Mouse (Mus musculus) heart, embryonic 13.5 days (tissue): Measurements from ENCODE around the gene Ppm1n. TPM values are rescaled to one million over a fixed set of nuclear protein-coding genes. Genes with fewer than 3 reads are reported as not detected.

Experiments
- ATAC-seq: fragments of 200-750 bp; cut with Nextera tagmentation; 2 replicates; pipeline ENCODE4 v1.8.0; 2017; ENCODE audit warnings: moderate TSS enrichment; ENCODE audit not compliant: insufficient number of reproducible peaks, low FRiP score, low TSS enrichment; ENCODE audit errors: extremely low read depth
- H3K27ac ChIP-seq: fragments of 300-500 bp; sonication (generic); replicated peaks from 2 replicates; pipeline ENCODE4 v1.5.1; 2015; ENCODE audit warnings: moderate library complexity, mild to moderate bottlenecking, inconsistent platforms
- H3K27me3 ChIP-seq: fragments of 300-500 bp; sonication (generic); replicated peaks from 2 replicates; pipeline ENCODE4 v1.6.1; 2015; ENCODE audit warnings: mild to moderate bottlenecking, inconsistent platforms
- H3K36me3 ChIP-seq: fragments of 300-500 bp; sonication (generic); 2 replicates; pipeline ENCODE4 v1.6.1; 2015; ENCODE audit warnings: mild to moderate bottlenecking, inconsistent platforms
- H3K4me1 ChIP-seq: fragments of 300-500 bp; sonication (generic); 2 replicates; pipeline ENCODE4 v1.6.1; 2015; ENCODE audit warnings: inconsistent platforms
- H3K4me2 ChIP-seq: fragments of 300-500 bp; sonication (generic); 2 replicates; pipeline ENCODE4 v1.6.1; 2015; ENCODE audit warnings: inconsistent platforms, mild to moderate bottlenecking, moderate library complexity
- H3K4me3 ChIP-seq: fragments of 300-500 bp; sonication (generic); 2 replicates; pipeline ENCODE4 v1.5.1; 2015; ENCODE audit warnings: moderate library complexity, mild to moderate bottlenecking, inconsistent platforms
- H3K9ac ChIP-seq: fragments of 300-500 bp; sonication (generic); 2 replicates; pipeline ENCODE4 v1.6.1; 2015; ENCODE audit warnings: inconsistent platforms, mild to moderate bottlenecking, moderate library complexity
- H3K9me3 ChIP-seq: fragments of 300-500 bp; sonication (generic); 2 replicates; pipeline ENCODE4 v1.6.1; 2016; ENCODE audit warnings: inconsistent platforms
- WGBS: fragments of 180-500 bp; shearing (Covaris S2); methylation state at CpG from one replicate; pipeline ENCODE4 v1.1.7; 2015; ENCODE audit warnings: mixed read lengths; 5-methylcytosine and 5-hydroxymethylcytosine counted together
- polyA plus RNA-seq: library from polyadenylated mRNA; unstranded; fragments of >200 nt; fragmentation: Nextera tagmentation; extraction: Ambion mirVana; gene quantifications from 2 replicates; pipeline ENCODE4 v1.2.1, GENCODE M21; 2015

Ppm1n gene
- polyA plus RNA-seq, 1 experiment from 2014 or later, result not detected

GRCm38 (mm10) chr7:19306819-19307738 lies 27.2 kb upstream of the Ppm1n start:
- Histone ChIP-seq H3K27ac (no peak overlapping the region), H3K9me3 (no peaks in the 10 kb centered on the region), H3K9ac (no peak overlapping the region), H3K4me2 (peak overlapping the region; percentile 100), H3K4me1 (peaks cover 42% of the 10 kb centered on the region), H3K27me3 (peaks cover 58% of the 10 kb centered on the region), H3K36me3 (no peaks in the 10 kb centered on the region), H3K4me3 (peak overlapping the region; percentile 68; the same call in 1 of the 2 replicates)
- no peak for ATAC-seq
- 64% methylated on average over 25 of the region's 25 CpGs for WGBS

DNA sequence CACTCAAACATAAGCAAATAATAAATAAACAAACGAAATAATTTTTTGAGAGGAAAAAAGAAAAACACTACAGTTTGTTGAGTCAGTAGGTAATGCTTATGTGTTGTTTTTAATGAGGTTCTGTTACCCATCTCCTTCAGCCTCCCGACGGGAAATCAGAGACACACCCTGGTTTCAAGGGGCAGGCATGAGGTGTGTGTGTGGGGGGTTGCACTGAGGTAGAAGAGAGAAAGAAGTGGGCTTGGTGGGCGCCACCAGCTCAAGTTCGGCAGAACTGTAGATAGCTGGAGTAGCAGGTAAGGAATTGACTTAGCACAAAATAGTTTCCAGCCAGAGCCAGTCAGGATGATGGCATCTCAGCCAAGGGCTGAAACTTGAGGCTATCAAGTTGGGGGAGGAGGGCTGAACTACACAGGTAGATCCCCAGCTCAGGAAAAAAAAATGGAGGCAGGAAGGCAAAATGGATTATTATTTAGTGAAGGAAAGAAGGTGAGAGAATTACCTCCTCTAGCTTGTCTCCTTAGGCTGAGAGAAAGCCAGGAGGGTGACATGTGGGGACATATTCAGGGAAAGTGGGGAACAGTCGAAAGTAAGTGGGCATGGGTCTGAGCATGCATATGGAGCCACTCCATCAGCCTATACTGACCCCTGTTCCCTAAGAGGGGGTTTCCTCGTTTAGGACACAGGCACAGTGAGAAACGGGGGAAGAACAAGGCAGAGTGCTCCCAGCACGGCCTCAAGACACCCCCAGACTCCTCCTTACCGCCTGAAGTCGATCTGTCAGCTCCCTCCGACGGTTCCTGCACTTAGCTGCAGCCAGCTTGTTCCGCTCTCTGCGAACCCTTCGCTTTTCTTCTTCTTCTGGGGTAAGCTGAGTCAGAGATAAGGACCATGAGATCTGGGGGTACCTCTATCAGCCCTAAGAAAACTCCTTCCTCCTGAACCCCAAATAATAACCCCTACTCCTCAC lies 26.2 kb upstream of the Ppm1n start:
- H3K4me1 ChIP-seq, result peaks cover 51% of the 10 kb centered on the region
- no peaks in the 10 kb centered on the region for H3K36me3 ChIP-seq
- no peak overlapping the region for H3K4me2 ChIP-seq
- no peak overlapping the region for H3K4me3 ChIP-seq
- ATAC-seq, result no peak
- H3K27ac ChIP-seq, result no peak overlapping the region
- H3K27me3 ChIP-seq, result peaks cover 62% of the 10 kb centered on the region
- WGBS, result 46% methylated on average over 16 of the region's 16 CpGs
- peak overlapping the region; percentile 42; the same call in 1 of the 2 replicates for H3K9ac ChIP-seq
- H3K9me3 ChIP-seq, result no peaks in the 10 kb centered on the region

DNA sequence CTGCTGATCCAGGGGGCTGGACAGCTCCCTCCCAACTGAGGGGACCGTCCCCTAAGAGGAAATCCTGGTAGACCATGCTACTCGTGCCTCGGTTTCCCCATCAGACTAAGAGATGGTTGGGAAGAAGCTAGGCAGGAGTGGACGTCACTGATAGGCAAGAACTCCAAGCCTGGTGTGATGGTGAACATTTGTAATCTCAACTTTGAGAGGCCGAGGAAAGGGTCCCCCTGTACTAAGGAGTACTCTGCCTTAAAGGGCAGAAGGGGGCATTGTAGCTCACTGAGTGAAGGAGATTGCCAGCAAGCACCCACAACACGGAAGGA lies 25.5 kb upstream of the Ppm1n start:
- H3K4me3 ChIP-seq, result peak overlapping the region; percentile 52
- H3K27me3 ChIP-seq, result peaks cover 62% of the 10 kb centered on the region
- H3K36me3 ChIP-seq, result no peaks in the 10 kb centered on the region
- H3K4me1 ChIP-seq, result peaks cover 49% of the 10 kb centered on the region
- H3K4me2 ChIP-seq, result peak overlapping the region; percentile 77
- 9% methylated on average over 6 of the region's 6 CpGs for WGBS
- peak overlapping the region; percentile 73 for H3K9ac ChIP-seq
- no peak for ATAC-seq
- H3K9me3 ChIP-seq, result no peaks in the 10 kb centered on the region
- no peak overlapping the region for H3K27ac ChIP-seq

GRCm38 (mm10) chr7:19304501-19305412 lies 24.9 kb upstream of the Ppm1n start:
- Histone ChIP-seq H3K9me3 (no peaks in the 10 kb centered on the region), H3K27me3 (peaks cover 62% of the 10 kb centered on the region), H3K27ac (no peak overlapping the region), H3K4me3 (peak overlapping the region; percentile 52), H3K4me1 (peaks cover 49% of the 10 kb centered on the region), H3K36me3 (no peaks in the 10 kb centered on the region), H3K4me2 (peak overlapping the region; percentile 77), H3K9ac (peak overlapping the region; percentile 73)
- ATAC-seq, result no peak
- 3% methylated on average over 48 of the region's 48 CpGs for WGBS

GRCm38 (mm10) chr7:19303770-19304169 lies 23.9 kb upstream of the Ppm1n start:
- Histone ChIP-seq H3K27me3 (peaks cover 62% of the 10 kb centered on the region), H3K9me3 (no peaks in the 10 kb centered on the region), H3K4me1 (peaks cover 44% of the 10 kb centered on the region), H3K27ac (no peak overlapping the region), H3K4me2 (peak overlapping the region; percentile 77), H3K36me3 (no peaks in the 10 kb centered on the region), H3K9ac (peak overlapping the region; percentile 47), H3K4me3 (peak overlapping the region; percentile 52)
- under 1% methylated on average over 16 of the region's 16 CpGs for WGBS
- no peak for ATAC-seq

GRCm38 (mm10) chr7:19303046-19303305 lies 23.1 kb upstream of the Ppm1n start:
- Histone ChIP-seq H3K36me3 (no peaks in the 10 kb centered on the region), H3K4me3 (no peak overlapping the region), H3K4me1 (peaks cover 42% of the 10 kb centered on the region), H3K27me3 (peaks cover 62% of the 10 kb centered on the region), H3K4me2 (no peak overlapping the region), H3K27ac (no peak overlapping the region), H3K9me3 (no peaks in the 10 kb centered on the region), H3K9ac (no peak overlapping the region; the same call in 1 of the 2 replicates)
- ATAC-seq, result no peak
- WGBS, result 75% methylated on average over 12 of the region's 12 CpGs

GRCm38 (mm10) chr7:19302264-19303045 lies 22.6 kb upstream of the Ppm1n start:
- no peak for ATAC-seq

DNA sequence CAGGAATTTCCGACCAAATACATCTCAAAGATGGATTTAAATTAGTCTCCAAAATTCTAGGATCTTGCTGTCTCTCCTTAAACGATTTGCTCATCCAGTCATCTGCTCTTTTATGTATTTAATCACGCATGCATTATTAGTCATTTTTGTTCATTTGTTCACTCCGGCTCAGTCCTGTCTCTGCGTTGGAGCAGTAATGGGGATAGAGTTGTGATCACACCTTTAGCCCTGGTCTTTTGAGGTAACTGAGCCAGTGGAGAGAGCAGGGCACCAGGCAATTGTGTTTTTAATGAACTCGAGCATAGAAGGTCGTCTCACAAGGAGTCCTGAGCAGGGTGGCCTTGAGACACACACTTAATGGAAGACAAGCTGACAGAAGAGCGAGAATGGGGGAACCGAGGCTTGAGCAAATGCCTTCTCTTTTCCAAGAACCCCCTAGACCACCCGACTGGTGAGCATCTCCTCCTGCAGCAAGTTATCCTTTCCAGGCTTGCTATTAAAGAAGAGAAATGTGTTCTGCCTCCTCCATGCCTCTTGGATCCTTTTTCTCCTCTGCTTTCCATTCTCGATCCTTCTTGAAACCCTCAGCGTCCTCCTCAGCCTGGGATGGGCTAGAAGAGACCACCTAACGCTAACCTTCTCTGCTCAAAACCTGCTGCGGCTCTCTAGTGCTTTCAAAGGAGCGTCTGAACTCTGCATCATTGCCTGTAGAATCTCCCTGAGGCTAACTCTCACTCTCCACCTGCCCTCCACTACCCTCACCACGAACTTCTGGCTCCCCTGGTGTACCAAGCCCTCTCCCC lies 21.8 kb upstream of the Ppm1n start:
- peak overlapping the region; percentile 53 for H3K4me3 ChIP-seq
- H3K9me3 ChIP-seq, result no peaks in the 10 kb centered on the region
- peaks cover 54% of the 10 kb centered on the region for H3K27me3 ChIP-seq
- peaks cover 35% of the 10 kb centered on the region for H3K4me1 ChIP-seq
- 13% methylated on average over 16 of the region's 16 CpGs for whole genome bisulfite sequencing
- ATAC-seq, result no peak
- H3K4me2 ChIP-seq, result peak overlapping the region; percentile 65
- H3K9ac ChIP-seq, result peak overlapping the region; percentile 55
- no peaks in the 10 kb centered on the region for H3K36me3 ChIP-seq
- no peak overlapping the region for H3K27ac ChIP-seq

More at GRCm38 (mm10) chr7:19302264-19303045, 22.6 kb upstream of the Ppm1n start:
- H3K27ac ChIP-seq, result no peak overlapping the region
- H3K9ac ChIP-seq, result peak overlapping the region; percentile 55
- 43% methylated on average over 13 of the region's 13 CpGs for WGBS
- H3K4me3 ChIP-seq, result peak overlapping the region; percentile 53; the same call in 1 of the 2 replicates
- H3K9me3 ChIP-seq, result no peaks in the 10 kb centered on the region
- peaks cover 61% of the 10 kb centered on the region for H3K27me3 ChIP-seq
- H3K36me3 ChIP-seq, result no peaks in the 10 kb centered on the region
- H3K4me1 ChIP-seq, result peaks cover 36% of the 10 kb centered on the region
- H3K4me2 ChIP-seq, result peak overlapping the region; percentile 65; the same call in 1 of the 2 replicates

DNA sequence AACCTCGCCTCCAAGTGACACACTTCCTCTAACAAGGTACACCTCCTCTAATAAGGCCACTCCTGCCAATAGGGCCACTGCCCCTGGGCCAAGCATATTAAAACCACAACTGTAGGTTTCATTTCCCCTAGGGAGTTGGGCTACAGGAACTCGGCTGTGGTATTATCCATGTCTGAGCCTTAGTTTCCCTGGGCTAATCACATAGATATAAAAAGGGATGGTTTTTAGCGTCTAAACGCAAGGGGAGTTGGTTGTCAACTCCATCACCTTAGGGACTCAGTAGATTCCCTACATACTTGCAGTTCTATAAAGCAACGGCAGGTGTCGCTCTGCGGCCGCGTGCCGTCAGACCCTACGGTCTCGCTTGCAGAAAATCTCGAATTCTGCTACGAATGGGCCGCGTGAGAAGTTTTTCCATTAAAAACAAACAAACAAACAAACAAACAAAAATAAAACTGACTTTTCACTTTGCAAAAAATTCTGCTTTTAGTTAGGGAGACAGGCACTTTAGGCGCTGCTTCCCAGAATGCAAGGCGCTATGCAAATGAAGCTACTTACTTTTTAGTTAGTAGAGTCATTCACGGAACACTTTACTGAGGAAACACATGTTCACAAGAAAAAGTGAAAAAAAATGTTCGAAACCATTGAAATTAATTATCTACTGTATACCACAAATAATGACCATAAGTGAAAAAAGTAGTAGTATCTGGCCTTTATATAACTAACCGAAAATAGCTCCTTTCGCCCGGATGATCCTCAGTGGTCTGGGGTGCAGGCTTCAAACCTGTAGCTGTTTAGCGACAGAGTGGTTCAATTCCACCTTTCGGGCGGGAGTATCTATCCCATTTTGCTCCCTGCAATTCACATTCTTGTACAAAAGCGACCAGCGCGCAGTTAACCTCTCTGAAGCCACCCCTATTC lies 20.9 kb upstream of the Ppm1n start:
- Histone ChIP-seq H3K27me3 (peaks cover 44% of the 10 kb centered on the region), H3K4me3 (peak overlapping the region; percentile 53), H3K9ac (peak overlapping the region; percentile 55), H3K9me3 (no peaks in the 10 kb centered on the region), H3K36me3 (no peaks in the 10 kb centered on the region), H3K4me1 (peaks cover 35% of the 10 kb centered on the region), H3K27ac (no peak overlapping the region; the same call in 1 of the 2 replicates), H3K4me2 (peak overlapping the region; percentile 65)
- WGBS, result under 1% methylated on average over 29 of the region's 29 CpGs
- 0 out of 2 replicates have a peak, but pooled peaks have one; percentile 49 for ATAC-seq
